Mouse (Mus musculus): ENCODE data around the gene Hoxa7. TPM values are rescaled to one million over a fixed set of nuclear protein-coding genes. Genes with fewer than 3 reads are reported as not detected.

Hoxa7 gene
- total RNA-seq, 2 experiments from 2014 or later = not detected

DNA sequence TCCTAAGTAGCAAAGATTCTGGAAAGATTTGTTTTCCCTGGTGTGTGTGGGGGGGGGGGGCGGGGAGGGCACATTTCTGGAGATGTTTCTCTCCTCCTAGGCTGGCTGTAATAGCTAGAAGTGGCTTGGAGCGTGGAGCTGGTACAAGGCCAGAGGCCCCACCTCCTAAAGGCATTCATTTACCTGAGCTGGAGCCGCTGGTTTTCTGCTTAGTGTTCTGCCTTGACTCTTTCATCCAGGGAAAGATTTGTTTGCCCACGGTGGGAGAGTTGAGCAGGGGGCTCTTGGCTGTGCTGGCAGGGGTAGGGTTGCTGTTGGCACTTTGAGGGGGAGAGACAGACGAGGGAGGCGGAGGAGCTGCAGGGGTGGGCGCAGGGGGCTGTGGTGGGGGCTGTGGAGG, 49.7 kb downstream of the Hoxa7 start:
- intact Hi-C loops (cut with DNase I) = no loop called here
- DNase-seq (ENCODE audit: low spot score in 2 of 2) = no peak

DNA sequence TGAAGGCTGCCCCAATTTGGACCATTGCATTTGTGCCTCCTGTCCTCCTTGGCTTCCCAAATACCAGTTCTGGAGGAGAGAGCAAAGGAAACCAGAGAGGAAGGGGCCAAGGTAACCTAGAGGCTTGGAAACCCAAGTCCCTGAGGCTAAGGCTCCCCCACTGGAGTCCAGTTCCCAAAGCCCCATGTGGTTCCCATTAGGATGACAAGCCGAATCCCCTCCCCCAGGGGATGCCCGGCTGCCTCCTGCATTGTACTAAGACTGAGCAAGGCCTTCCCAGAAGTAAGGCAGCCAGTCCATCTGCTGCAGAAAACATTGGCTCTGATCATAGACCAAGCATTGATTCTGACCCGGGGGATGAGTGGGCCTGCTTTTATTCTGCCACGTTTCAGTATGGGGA, 50.3 kb downstream of the Hoxa7 start:
- intact Hi-C loops (cut with DNase I) = no loop called here
- DNase-seq (ENCODE audit: low spot score in 2 of 2) = no peak

DNA sequence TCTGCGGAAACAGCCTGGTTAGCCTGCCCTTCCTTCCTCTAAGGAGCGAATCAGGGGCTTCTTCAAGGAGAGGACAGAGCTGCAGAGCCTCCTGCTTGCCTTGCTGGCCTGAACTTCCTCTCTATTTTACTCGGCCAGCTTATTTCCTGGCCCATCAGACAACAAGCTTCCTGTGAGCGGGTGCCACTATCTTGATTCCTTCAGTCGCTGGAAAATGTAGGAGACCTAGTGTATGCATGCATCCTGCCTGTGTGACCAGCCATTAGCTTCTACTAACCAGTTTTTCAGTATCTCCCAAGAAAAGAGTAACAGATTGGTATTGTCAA, 50.8 kb downstream of the Hoxa7 start:
- intact Hi-C loops (cut with DNase I) = no loop called here
- no peak for DNase-seq (ENCODE audit: low spot score in 2 of 2)

GRCm38 (mm10) chr6:52170166-52170897, 51.3 kb downstream of the Hoxa7 start:
- intact Hi-C loops (cut with DNase I) = no loop called here
- DNase-seq (ENCODE audit: low spot score in 2 of 2) = no peak

GRCm38 (mm10) chr6:52169499-52170165, 52.0 kb downstream of the Hoxa7 start:
- no peak for DNase-seq (ENCODE audit: low spot score in 2 of 2)
- intact Hi-C loops (cut with DNase I) = loop anchor here (5.0 to 10.0 kb wide), 2 partner anchors 145 to 992 kb away; partner anchors contain the start of gene Evx1

GRCm38 (mm10) chr6:52168191-52169055, 53.2 kb downstream of the Hoxa7 start:
- intact Hi-C loops (cut with DNase I) = loop anchor here (5.0 to 10.0 kb wide), 2 partner anchors 146 to 991 kb away; partner anchors contain the start of gene Evx1
- DNase-seq (ENCODE audit: low spot score in 2 of 2) = no peak

- intact Hi-C loops (cut with DNase I) = loop anchor here (5.0 to 10.0 kb wide), 2 partner anchors 147 to 990 kb away; partner anchors contain the start of gene Evx1
- DNase-seq (ENCODE audit: low spot score in 2 of 2) = no peak
Observed at GRCm38 (mm10) chr6:52167736-52168161, 53.9 kb downstream of the Hoxa7 start.

GRCm38 (mm10) chr6:52167176-52167575, 54.5 kb downstream of the Hoxa7 start:
- intact Hi-C loops (cut with DNase I) = loop anchor here (5.0 to 10.0 kb wide), 2 partner anchors 148 to 990 kb away; partner anchors contain the start of gene Evx1
- DNase-seq (ENCODE audit: low spot score in 2 of 2) = no peak

- DNase-seq (ENCODE audit: low spot score in 2 of 2) = no peak
- intact Hi-C loops (cut with DNase I) = loop anchor here (5.0 to 10.0 kb wide), 2 partner anchors 148 to 989 kb away; partner anchors contain the start of gene Evx1
Observed at GRCm38 (mm10) chr6:52166431-52167077, 55.1 kb downstream of the Hoxa7 start.

DNA sequence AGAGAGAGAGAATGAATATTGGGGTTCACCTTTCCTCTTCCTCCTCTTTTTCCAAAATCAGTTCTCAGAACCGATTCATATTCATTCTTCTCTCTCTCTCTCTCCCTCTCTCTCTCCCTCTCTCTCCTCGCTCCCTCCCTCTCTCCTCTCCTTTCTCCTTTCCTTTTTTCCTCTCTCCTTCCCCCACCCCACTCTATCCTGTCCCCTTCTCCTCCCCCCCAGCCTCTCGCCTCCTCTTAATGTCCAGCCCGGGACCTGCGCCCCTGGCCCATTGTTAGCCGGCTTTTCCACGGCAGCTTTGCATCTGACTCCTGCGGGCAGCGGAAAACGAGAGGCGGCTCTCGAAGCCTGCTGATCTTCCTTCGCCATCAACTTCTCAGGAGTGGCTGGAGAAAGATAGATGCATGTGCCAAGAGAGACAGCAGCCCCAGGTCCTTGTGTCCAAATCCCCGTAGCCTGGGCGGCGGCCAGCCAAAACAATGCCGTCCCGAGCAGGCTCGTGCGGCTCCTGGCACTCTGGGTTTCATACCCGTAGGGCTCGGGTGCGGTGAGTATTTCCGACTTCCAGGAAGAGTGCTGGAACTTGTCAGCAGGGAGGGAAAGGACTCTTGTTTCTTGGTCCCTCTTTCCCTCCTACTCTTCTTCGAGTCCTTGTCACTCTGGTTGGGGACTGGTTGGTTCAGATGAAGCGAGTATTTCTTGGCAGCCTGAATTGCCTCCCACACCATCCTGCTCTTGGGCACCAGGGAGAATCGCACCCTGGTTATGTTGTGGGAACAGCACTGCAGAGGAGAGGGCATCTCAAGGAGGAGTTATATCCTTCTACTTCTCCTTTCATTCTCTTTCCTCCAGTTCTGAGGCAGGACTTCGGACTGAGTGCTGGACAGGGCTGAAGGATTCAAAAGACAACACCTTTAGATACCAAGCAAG, 55.9 kb downstream of the Hoxa7 start:
- DNase-seq (ENCODE audit: low spot score in 2 of 2) = no peak
- intact Hi-C loops (cut with DNase I) = loop anchor here (5.0 to 10.0 kb wide), 2 partner anchors 149 to 988 kb away; partner anchors contain the start of gene Evx1

- DNase-seq (ENCODE audit: low spot score in 2 of 2) = no peak
Observed at GRCm38 (mm10) chr6:52164626-52165440, 56.8 kb downstream of the Hoxa7 start, which contains the start of gene Hoxa2. TSS of gene Hoxa2 (minus strand) at chr6:52164831.

More at GRCm38 (mm10) chr6:52164626-52165440, 56.8 kb downstream of the Hoxa7 start, which contains the start of gene Hoxa2:
- intact Hi-C loops (cut with DNase I) = loop anchor here (5.0 to 10.0 kb wide), 3 partner anchors 150 to 988 kb away; partner anchors contain the start of gene Evx1

Small RNAs within 50 kb of the gene (microRNA-seq; reads per million reads assigned to microRNA genes)
- 2.0 to 3.2 reads per million in 2 experiments for gene Mir196b

Other genes with a start within 250 kb of the Hoxa7 start
- 1 to 10 TPM; 6.9 to 7.4 TPM for gene Skap2, start 209.3 kb downstream of the Hoxa7 start, total RNA-seq (2021)
- not detected for gene Hoxa1, start 63.5 kb downstream of the Hoxa7 start, total RNA-seq (2021)
- gene Hoxa2, start 57.0 kb downstream of the Hoxa7 start, total RNA-seq (2021) = not detected
- not detected for gene 5730596B20Rik, start 44.4 kb downstream of the Hoxa7 start, total RNA-seq (2021)
- gene Hoxa4, start 30.1 kb downstream of the Hoxa7 start, total RNA-seq (2021) = not detected
- not detected for gene Hoxa5, start 17.3 kb downstream of the Hoxa7 start, total RNA-seq (2021)
- gene Hoxa6, start 13.1 kb downstream of the Hoxa7 start, total RNA-seq (2021) = not detected
- gene Hoxa3, start 8.5 kb downstream of the Hoxa7 start, total RNA-seq (2021) = not detected
- gene Gm28308, start 8.5 kb downstream of the Hoxa7 start, total RNA-seq (2021) = not detected
- not detected for gene Hoxa9, start 9.2 kb upstream of the Hoxa7 start, total RNA-seq (2021)
- not detected for gene Hoxa10, start 19.0 kb upstream of the Hoxa7 start, total RNA-seq (2021)
- not detected for gene Hoxa11, start 24.0 kb upstream of the Hoxa7 start, total RNA-seq (2021)
- not detected for gene Hoxa13, start 39.0 kb upstream of the Hoxa7 start, total RNA-seq (2021)
- gene Evx1, start 91.6 kb upstream of the Hoxa7 start, total RNA-seq (2021) = not detected